Mouse (Mus musculus): ENCODE measurements around the gene Gnb3. TPM values are rescaled to one million over a fixed set of nuclear protein-coding genes. Genes with fewer than 3 reads are reported as not detected.

The Gnb3 gene
- polyA plus RNA-seq, 1 experiment from 2014 or later: 0.92 TPM

- under 1% methylated on average over 54 of the region's 55 CpGs for WGBS
- Histone ChIP-seq H3K9me3 (replicated peaks) (no peaks in the 10 kb centered on the region), H3K27me3 (no peaks in the 10 kb centered on the region), H3K9ac (peak within 1 kb of the TSS; percentile 67), H3K4me3 (peak within 1 kb of the TSS; percentile 44), H3K36me3 (peaks cover 43% of the 10 kb centered on the region), H3K4me1 (peaks cover 25% of the 10 kb centered on the region), H3K4me2 (replicated peaks) (peak within 1 kb of the TSS; percentile 85), H3K27ac (peak within 1 kb of the TSS; percentile 85)
- peak; percentile 97 for ATAC-seq (ENCODE audit: low FRiP score)
Measured at GRCm38 (mm10) chr6:124828868-124829798, 10.9 kb downstream of the Gnb3 start, which contains the start of the genes Usp5 and Cdca3. TSS of gene Usp5 (minus strand) at chr6:124829484. TSS of gene Cdca3 (plus strand) at chr6:124829547.

GRCm38 (mm10) chr6:124828101-124828592 lies 11.9 kb downstream of the Gnb3 start:
- Histone ChIP-seq H3K9ac (peak overlapping the region; percentile 58), H3K27me3 (no peaks in the 10 kb centered on the region), H3K9me3 (replicated peaks) (no peaks in the 10 kb centered on the region), H3K4me2 (replicated peaks) (peak overlapping the region; percentile 85), H3K36me3 (peaks cover 46% of the 10 kb centered on the region), H3K4me3 (peak overlapping the region; percentile 44), H3K4me1 (peaks cover 25% of the 10 kb centered on the region), H3K27ac (peak overlapping the region; percentile 60)
- ATAC-seq (ENCODE audit: low FRiP score): no peak
- WGBS: 26% methylated on average over 10 of the region's 10 CpGs

GRCm38 (mm10) chr6:124822049-124822448 lies 18.0 kb downstream of the Gnb3 start:
- H3K36me3 ChIP-seq: peaks cover 93% of the 10 kb centered on the region
- WGBS: 93% methylated on average over 4 of the region's 4 CpGs

GRCm38 (mm10) chr6:124820891-124821290 lies 19.2 kb downstream of the Gnb3 start:
- no peak overlapping the region for H3K4me2 ChIP-seq (replicated peaks)
- H3K27me3 ChIP-seq: no peaks in the 10 kb centered on the region
- no peak for ATAC-seq (ENCODE audit: low FRiP score)
- H3K27ac ChIP-seq: no peak overlapping the region
- no peak overlapping the region for H3K9ac ChIP-seq
- WGBS: 97% methylated on average over 5 of the region's 5 CpGs
- H3K4me1 ChIP-seq: no peaks in the 10 kb centered on the region
- H3K4me3 ChIP-seq: no peak overlapping the region
- peaks cover 100% of the 10 kb centered on the region for H3K36me3 ChIP-seq
- no peaks in the 10 kb centered on the region for H3K9me3 ChIP-seq (replicated peaks)

More at GRCm38 (mm10) chr6:124822049-124822448, 18.0 kb downstream of the Gnb3 start:
- no peak overlapping the region for H3K9ac ChIP-seq
- H3K4me2 ChIP-seq (replicated peaks): no peak overlapping the region
- no peaks in the 10 kb centered on the region for H3K4me1 ChIP-seq
- no peaks in the 10 kb centered on the region for H3K27me3 ChIP-seq
- no peak for ATAC-seq (ENCODE audit: low FRiP score)
- H3K27ac ChIP-seq: no peak overlapping the region
- H3K9me3 ChIP-seq (replicated peaks): no peaks in the 10 kb centered on the region
- H3K4me3 ChIP-seq: no peak overlapping the region

- no peaks in the 10 kb centered on the region for H3K9me3 ChIP-seq (replicated peaks)
- no peak for ATAC-seq (ENCODE audit: low FRiP score)
- 90% methylated on average over 8 of the region's 8 CpGs for WGBS
- H3K9ac ChIP-seq: no peak overlapping the region
- H3K36me3 ChIP-seq: peaks cover 80% of the 10 kb centered on the region
- H3K4me1 ChIP-seq: peaks cover 13% of the 10 kb centered on the region
- H3K27me3 ChIP-seq: no peaks in the 10 kb centered on the region
- no peak overlapping the region for H3K27ac ChIP-seq
- H3K4me3 ChIP-seq: no peak overlapping the region
- no peak overlapping the region for H3K4me2 ChIP-seq (replicated peaks)
Measured at GRCm38 (mm10) chr6:124817971-124818370, 22.1 kb downstream of the Gnb3 start.

- Histone ChIP-seq H3K9me3 (replicated peaks) (no peaks in the 10 kb centered on the region), H3K4me1 (peaks cover 17% of the 10 kb centered on the region), H3K9ac (no peak overlapping the region), H3K27ac (no peak overlapping the region), H3K27me3 (no peaks in the 10 kb centered on the region), H3K36me3 (peaks cover 76% of the 10 kb centered on the region), H3K4me2 (replicated peaks) (no peak overlapping the region), H3K4me3 (no peak overlapping the region)
- no peak for ATAC-seq (ENCODE audit: low FRiP score)
- WGBS: 93% methylated on average over 8 of the region's 8 CpGs
Measured at GRCm38 (mm10) chr6:124817563-124817962, 22.5 kb downstream of the Gnb3 start.

GRCm38 (mm10) chr6:124817125-124817524 lies 22.9 kb downstream of the Gnb3 start:
- ATAC-seq (ENCODE audit: low FRiP score): no peak
- no peaks in the 10 kb centered on the region for H3K27me3 ChIP-seq
- H3K4me3 ChIP-seq: no peak overlapping the region
- H3K4me2 ChIP-seq (replicated peaks): no peak overlapping the region
- peaks cover 72% of the 10 kb centered on the region for H3K36me3 ChIP-seq
- no peak overlapping the region for H3K9ac ChIP-seq
- no peaks in the 10 kb centered on the region for H3K9me3 ChIP-seq (replicated peaks)
- H3K27ac ChIP-seq: no peak overlapping the region
- 96% methylated on average over 11 of the region's 11 CpGs for WGBS
- H3K4me1 ChIP-seq: peaks cover 21% of the 10 kb centered on the region

GRCm38 (mm10) chr6:124816611-124817010 lies 23.5 kb downstream of the Gnb3 start:
- no peak for ATAC-seq (ENCODE audit: low FRiP score)
- no peak overlapping the region for H3K27ac ChIP-seq
- H3K4me3 ChIP-seq: no peak overlapping the region
- 92% methylated on average over 4 of the region's 4 CpGs for WGBS
- no peaks in the 10 kb centered on the region for H3K9me3 ChIP-seq (replicated peaks)
- no peak overlapping the region for H3K4me2 ChIP-seq (replicated peaks)
- no peak overlapping the region for H3K9ac ChIP-seq
- peaks cover 72% of the 10 kb centered on the region for H3K36me3 ChIP-seq
- H3K4me1 ChIP-seq: peaks cover 23% of the 10 kb centered on the region
- no peaks in the 10 kb centered on the region for H3K27me3 ChIP-seq

GRCm38 (mm10) chr6:124814858-124815774 lies 25.0 kb downstream of the Gnb3 start:
- WGBS: 67% methylated on average over 9 of the region's 9 CpGs
- no peak overlapping the region for H3K4me3 ChIP-seq
- no peak overlapping the region for H3K9ac ChIP-seq
- H3K4me1 ChIP-seq: peaks cover 26% of the 10 kb centered on the region
- peaks cover 65% of the 10 kb centered on the region for H3K36me3 ChIP-seq
- peak overlapping the region; percentile 89; the same call in 1 of the 2 replicates for H3K4me2 ChIP-seq (replicated peaks)
- ATAC-seq (ENCODE audit: low FRiP score): no peak
- H3K9me3 ChIP-seq (replicated peaks): no peaks in the 10 kb centered on the region
- H3K27me3 ChIP-seq: no peaks in the 10 kb centered on the region
- peak overlapping the region; percentile 30; the same call in 1 of the 2 replicates for H3K27ac ChIP-seq

- Histone ChIP-seq H3K4me1 (peaks cover 33% of the 10 kb centered on the region), H3K27me3 (no peaks in the 10 kb centered on the region), H3K27ac (peak overlapping the region; percentile 84), H3K9me3 (replicated peaks) (no peaks in the 10 kb centered on the region), H3K36me3 (peaks cover 59% of the 10 kb centered on the region), H3K4me3 (peak overlapping the region; percentile 69), H3K4me2 (replicated peaks) (peak overlapping the region; percentile 89), H3K9ac (peak overlapping the region; percentile 79)
- 48% methylated on average over 8 of the region's 8 CpGs for WGBS
- peak; percentile 53 for ATAC-seq (ENCODE audit: low FRiP score)
Measured at GRCm38 (mm10) chr6:124814448-124814847, 25.6 kb downstream of the Gnb3 start.

GRCm38 (mm10) chr6:124813933-124814332 lies 26.1 kb downstream of the Gnb3 start, which contains the start of gene Tpi1:
TSS of gene Tpi1 (minus strand) at chr6:124814296.
- WGBS: 0% methylated on average over 22 of the region's 22 CpGs

More at GRCm38 (mm10) chr6:124813933-124814332, 26.1 kb downstream of the Gnb3 start, which contains the start of gene Tpi1:
- H3K4me1 ChIP-seq: peaks cover 38% of the 10 kb centered on the region
- peak within 1 kb of the TSS; percentile 84 for H3K27ac ChIP-seq
- peaks cover 54% of the 10 kb centered on the region for H3K36me3 ChIP-seq
- H3K4me2 ChIP-seq (replicated peaks): peak within 1 kb of the TSS; percentile 89
- peak; percentile 84 for ATAC-seq (ENCODE audit: low FRiP score)
- no peaks in the 10 kb centered on the region for H3K9me3 ChIP-seq (replicated peaks)
- peak within 1 kb of the TSS; percentile 79 for H3K9ac ChIP-seq
- H3K4me3 ChIP-seq: peak within 1 kb of the TSS; percentile 69
- H3K27me3 ChIP-seq: no peaks in the 10 kb centered on the region
